Mouse (Mus musculus): Measurements from ENCODE around the gene Prox2. TPM values are rescaled to one million over a fixed set of nuclear protein-coding genes. Genes with fewer than 3 reads are reported as not detected.

The Prox2 gene
- polyA plus RNA-seq, 1 experiment: 2.9 TPM

GRCm38 (mm10) chr12:85140036-85140701, 29.6 kb upstream of the Prox2 start:
- TF ChIP-seq CTCF (IDR thresholded peaks at IDR 0.05; ENCODE audit: control insufficient read depth, insufficient read depth, low read length) (no peak), POLR2A (IDR thresholded peaks at IDR 0.05; ENCODE audit: borderline replicate concordance, control insufficient read depth, low read depth, low read length) (no peak)
- no peaks in the 10 kb centered on the region for H3K4me1 ChIP-seq (ENCODE audit: control insufficient read depth, insufficient read depth, low read length)
- no peak overlapping the region for H3K27ac ChIP-seq (ENCODE audit: control insufficient read depth, insufficient read depth, low read depth, low read length, poor library complexity)
- 57% methylated on average over 18 of the region's 18 CpGs for WGBS
- H3K4me3 ChIP-seq (replicated peaks; ENCODE audit: control insufficient read depth, low read depth, low read length): no peak overlapping the region

- Histone ChIP-seq H3K4me3 (replicated peaks; ENCODE audit: control insufficient read depth, low read depth, low read length) (no peak overlapping the region), H3K4me1 (ENCODE audit: control insufficient read depth, insufficient read depth, low read length) (no peaks in the 10 kb centered on the region), H3K27ac (ENCODE audit: control insufficient read depth, insufficient read depth, low read depth, low read length, poor library complexity) (no peak overlapping the region)
- TF ChIP-seq POLR2A (IDR thresholded peaks at IDR 0.05; ENCODE audit: borderline replicate concordance, control insufficient read depth, low read depth, low read length) (no peak), CTCF (IDR thresholded peaks at IDR 0.05; ENCODE audit: control insufficient read depth, insufficient read depth, low read length) (no peak)
- WGBS: 82% methylated on average over 4 of the region's 4 CpGs
Measured at GRCm38 (mm10) chr12:85136627-85137026, 26.1 kb upstream of the Prox2 start.

GRCm38 (mm10) chr12:85135513-85136470, 25.2 kb upstream of the Prox2 start:
- H3K27ac ChIP-seq (ENCODE audit: control insufficient read depth, insufficient read depth, low read depth, low read length, poor library complexity): no peak overlapping the region
- no peaks in the 10 kb centered on the region for H3K4me1 ChIP-seq (ENCODE audit: control insufficient read depth, insufficient read depth, low read length)
- TF ChIP-seq CTCF (IDR thresholded peaks at IDR 0.05; ENCODE audit: control insufficient read depth, insufficient read depth, low read length) (no peak), POLR2A (IDR thresholded peaks at IDR 0.05; ENCODE audit: borderline replicate concordance, control insufficient read depth, low read depth, low read length) (no peak)
- WGBS: 88% methylated on average over 19 of the region's 19 CpGs
- H3K4me3 ChIP-seq (replicated peaks; ENCODE audit: control insufficient read depth, low read depth, low read length): no peak overlapping the region

GRCm38 (mm10) chr12:85134043-85134794, 23.7 kb upstream of the Prox2 start:
- TF ChIP-seq CTCF (IDR thresholded peaks at IDR 0.05; ENCODE audit: control insufficient read depth, insufficient read depth, low read length): no peak
- no peak for TF ChIP-seq POLR2A (IDR thresholded peaks at IDR 0.05; ENCODE audit: borderline replicate concordance, control insufficient read depth, low read depth, low read length)
- 48% methylated on average over 8 of the region's 8 CpGs for WGBS
- H3K4me1 ChIP-seq (ENCODE audit: control insufficient read depth, insufficient read depth, low read length): peaks cover 2% of the 10 kb centered on the region

GRCm38 (mm10) chr12:85131361-85131760, 20.8 kb upstream of the Prox2 start:
- no peak for TF ChIP-seq POLR2A (IDR thresholded peaks at IDR 0.05; ENCODE audit: borderline replicate concordance, control insufficient read depth, low read depth, low read length)
- no peak for TF ChIP-seq CTCF (IDR thresholded peaks at IDR 0.05; ENCODE audit: control insufficient read depth, insufficient read depth, low read length)
- no peak overlapping the region for H3K4me3 ChIP-seq (replicated peaks; ENCODE audit: control insufficient read depth, low read depth, low read length)
- WGBS: 89% methylated on average over 6 of the region's 6 CpGs
- H3K4me1 ChIP-seq (ENCODE audit: control insufficient read depth, insufficient read depth, low read length): peaks cover 3% of the 10 kb centered on the region
- no peak overlapping the region for H3K27ac ChIP-seq (ENCODE audit: control insufficient read depth, insufficient read depth, low read depth, low read length, poor library complexity)

More at GRCm38 (mm10) chr12:85134043-85134794, 23.7 kb upstream of the Prox2 start:
- Histone ChIP-seq H3K27ac (ENCODE audit: control insufficient read depth, insufficient read depth, low read depth, low read length, poor library complexity) (no peak overlapping the region), H3K4me3 (replicated peaks; ENCODE audit: control insufficient read depth, low read depth, low read length) (no peak overlapping the region)

GRCm38 (mm10) chr12:85129426-85129978, 18.9 kb upstream of the Prox2 start:
- peak overlapping the region; percentile 15; the same call in 1 of the 2 replicates for H3K27ac ChIP-seq (ENCODE audit: control insufficient read depth, insufficient read depth, low read depth, low read length, poor library complexity)
- H3K4me3 ChIP-seq (replicated peaks; ENCODE audit: control insufficient read depth, low read depth, low read length): no peak overlapping the region
- H3K4me1 ChIP-seq (ENCODE audit: control insufficient read depth, insufficient read depth, low read length): peaks cover 3% of the 10 kb centered on the region
- no peak for TF ChIP-seq POLR2A (IDR thresholded peaks at IDR 0.05; ENCODE audit: borderline replicate concordance, control insufficient read depth, low read depth, low read length)
- no peak for TF ChIP-seq CTCF (IDR thresholded peaks at IDR 0.05; ENCODE audit: control insufficient read depth, insufficient read depth, low read length)
- WGBS: 53% methylated on average over 9 of the region's 9 CpGs

GRCm38 (mm10) chr12:85126986-85127603, 16.5 kb upstream of the Prox2 start:
- WGBS: 55% methylated on average over 8 of the region's 8 CpGs
- TF ChIP-seq CTCF (IDR thresholded peaks at IDR 0.05; ENCODE audit: control insufficient read depth, insufficient read depth, low read length) (no peak), POLR2A (IDR thresholded peaks at IDR 0.05; ENCODE audit: borderline replicate concordance, control insufficient read depth, low read depth, low read length) (no peak)
- no peak overlapping the region for H3K4me3 ChIP-seq (replicated peaks; ENCODE audit: control insufficient read depth, low read depth, low read length)
- H3K4me1 ChIP-seq (ENCODE audit: control insufficient read depth, insufficient read depth, low read length): peaks cover 8% of the 10 kb centered on the region
- H3K27ac ChIP-seq (ENCODE audit: control insufficient read depth, insufficient read depth, low read depth, low read length, poor library complexity): no peak overlapping the region

Data from bone marrow, adult 2 months (tissue).